Mouse (Mus musculus): ENCODE data around the gene Ndufb6. TPM values are rescaled to one million over a fixed set of nuclear protein-coding genes. Genes with fewer than 3 reads are reported as not detected.
A peak's percentile ranks its signal among the peaks of the same experiment; 100 is the strongest.

The Ndufb6 gene
- 580 and 597 TPM in 2 replicates for polyA plus RNA-seq (2015; fragmentation: Nextera tagmentation; extraction: Ambion mirVana)

- under 1% methylated on average over 36 of the region's 36 CpGs for WGBS
- peak; percentile 97 for ATAC-seq (replicated peaks; ENCODE audit: extremely low read depth, insufficient read depth, low FRiP score)
- H3K27me3 ChIP-seq (ENCODE audit: control insufficient read depth, insufficient read depth, low read length), result no peaks in the 10 kb centered on the region
- peak within 1 kb of the TSS; percentile 93 for H3K27ac ChIP-seq (ENCODE audit: low read length)
- H3K36me3 ChIP-seq (ENCODE audit: control insufficient read depth, insufficient read depth), result peaks cover 16% of the 10 kb centered on the region; the same call in 1 of the 2 replicates
- H3K4me1 ChIP-seq (ENCODE audit: control insufficient read depth, insufficient read depth, low read length), result peaks cover 12% of the 10 kb centered on the region
- H3K4me3 ChIP-seq (ENCODE audit: low read length), result peak within 1 kb of the TSS; percentile 99
- H3K9me3 ChIP-seq (replicated peaks; ENCODE audit: control insufficient read depth, low read length), result no peaks in the 10 kb centered on the region
- peak within 1 kb of the TSS; percentile 98 for H3K9ac ChIP-seq (ENCODE audit: low read length)
- peak within 1 kb of the TSS; percentile 78 for H3K4me2 ChIP-seq (ENCODE audit: low read depth, low read length)
Observed at GRCm38 (mm10) chr4:40279276-40279900, at the start of gene Ndufb6. TSS of gene Ndufb6 (minus strand) at chr4:40279421.

DNA sequence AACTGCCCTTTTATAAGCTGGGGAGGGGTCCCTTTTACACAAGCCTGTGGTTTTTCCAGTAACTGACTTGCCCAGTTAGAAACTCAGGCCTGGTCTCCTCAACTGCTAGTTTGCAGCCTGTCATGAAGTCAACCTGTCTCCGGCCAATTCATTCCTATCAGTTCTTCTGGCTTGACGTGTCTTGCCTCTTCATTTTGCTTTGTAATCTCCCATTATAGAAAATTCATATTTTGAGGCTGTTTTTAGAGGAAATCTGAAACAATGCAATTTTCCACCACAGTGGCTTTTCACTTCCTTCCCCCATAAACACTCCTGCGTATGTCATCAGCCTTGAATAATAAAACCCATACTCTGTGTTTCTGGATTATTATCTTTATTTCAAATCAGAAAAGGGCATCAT is 47.9 kb upstream of the Ndufb6 start:
- H3K27me3 ChIP-seq (ENCODE audit: control insufficient read depth, insufficient read depth, low read length), result no peaks in the 10 kb centered on the region
- no peak for ATAC-seq (replicated peaks; ENCODE audit: extremely low read depth, insufficient read depth, low FRiP score)
- 68% methylated on average over 3 of the region's 3 CpGs for WGBS
- H3K36me3 ChIP-seq (ENCODE audit: control insufficient read depth, insufficient read depth), result no peaks in the 10 kb centered on the region
- H3K4me2 ChIP-seq (ENCODE audit: low read depth, low read length), result no peak overlapping the region
- no peaks in the 10 kb centered on the region for H3K9me3 ChIP-seq (replicated peaks; ENCODE audit: control insufficient read depth, low read length)
- no peak overlapping the region for H3K27ac ChIP-seq (ENCODE audit: low read length)
- no peak overlapping the region for H3K9ac ChIP-seq (ENCODE audit: low read length)
- H3K4me1 ChIP-seq (ENCODE audit: control insufficient read depth, insufficient read depth, low read length), result peaks cover 9% of the 10 kb centered on the region
- H3K4me3 ChIP-seq (ENCODE audit: low read length), result no peak overlapping the region

GRCm38 (mm10) chr4:40324620-40325019 is 45.4 kb upstream of the Ndufb6 start:
- H3K27me3 ChIP-seq (ENCODE audit: control insufficient read depth, insufficient read depth, low read length), result no peaks in the 10 kb centered on the region
- H3K4me3 ChIP-seq (ENCODE audit: low read length), result no peak overlapping the region
- no peak overlapping the region for H3K4me2 ChIP-seq (ENCODE audit: low read depth, low read length)
- WGBS, result 75% methylated on average over 7 of the region's 7 CpGs
- no peak for ATAC-seq (replicated peaks; ENCODE audit: extremely low read depth, insufficient read depth, low FRiP score)
- H3K4me1 ChIP-seq (ENCODE audit: control insufficient read depth, insufficient read depth, low read length), result peaks cover 4% of the 10 kb centered on the region; the same call in 1 of the 2 replicates
- no peaks in the 10 kb centered on the region for H3K9me3 ChIP-seq (replicated peaks; ENCODE audit: control insufficient read depth, low read length)
- no peak overlapping the region for H3K9ac ChIP-seq (ENCODE audit: low read length)
- H3K36me3 ChIP-seq (ENCODE audit: control insufficient read depth, insufficient read depth), result no peaks in the 10 kb centered on the region
- no peak overlapping the region for H3K27ac ChIP-seq (ENCODE audit: low read length)

- no peak for ATAC-seq (replicated peaks; ENCODE audit: extremely low read depth, insufficient read depth, low FRiP score)
- no peaks in the 10 kb centered on the region for H3K36me3 ChIP-seq (ENCODE audit: control insufficient read depth, insufficient read depth)
- H3K9me3 ChIP-seq (replicated peaks; ENCODE audit: control insufficient read depth, low read length), result no peaks in the 10 kb centered on the region
- H3K27ac ChIP-seq (ENCODE audit: low read length), result no peak overlapping the region
- no peak overlapping the region for H3K4me3 ChIP-seq (ENCODE audit: low read length)
- 73% methylated on average over 3 of the region's 3 CpGs for WGBS
- no peak overlapping the region for H3K9ac ChIP-seq (ENCODE audit: low read length)
- no peaks in the 10 kb centered on the region for H3K4me1 ChIP-seq (ENCODE audit: control insufficient read depth, insufficient read depth, low read length)
- no peak overlapping the region for H3K4me2 ChIP-seq (ENCODE audit: low read depth, low read length)
- H3K27me3 ChIP-seq (ENCODE audit: control insufficient read depth, insufficient read depth, low read length), result no peaks in the 10 kb centered on the region
Observed at GRCm38 (mm10) chr4:40317404-40317803, 38.2 kb upstream of the Ndufb6 start.

DNA sequence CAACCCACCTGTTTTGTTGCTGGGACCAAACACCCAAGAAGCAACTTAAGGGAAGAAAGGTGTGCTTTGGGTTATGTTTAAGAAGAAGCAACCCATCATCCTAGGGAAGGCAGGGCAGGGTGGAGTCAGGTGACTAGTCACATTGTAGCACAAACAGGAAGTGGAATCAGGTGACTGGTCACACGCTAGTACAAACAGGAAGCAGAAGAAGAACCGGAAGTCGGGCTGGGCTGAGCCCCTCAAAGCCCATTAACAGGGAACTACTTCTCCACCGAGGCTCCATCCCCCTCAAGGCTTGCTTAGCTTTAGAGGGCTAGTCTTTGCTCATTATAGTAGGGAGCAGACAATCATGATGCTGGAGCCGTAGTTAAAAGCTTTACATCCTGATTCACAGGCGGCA is 33.8 kb upstream of the Ndufb6 start:
- H3K27me3 ChIP-seq (ENCODE audit: control insufficient read depth, insufficient read depth, low read length), result no peaks in the 10 kb centered on the region
- H3K27ac ChIP-seq (ENCODE audit: low read length), result no peak overlapping the region
- no peak overlapping the region for H3K9ac ChIP-seq (ENCODE audit: low read length)
- H3K36me3 ChIP-seq (ENCODE audit: control insufficient read depth, insufficient read depth), result no peaks in the 10 kb centered on the region
- H3K9me3 ChIP-seq (replicated peaks; ENCODE audit: control insufficient read depth, low read length), result no peaks in the 10 kb centered on the region
- H3K4me1 ChIP-seq (ENCODE audit: control insufficient read depth, insufficient read depth, low read length), result no peaks in the 10 kb centered on the region
- ATAC-seq (replicated peaks; ENCODE audit: extremely low read depth, insufficient read depth, low FRiP score), result no peak
- no peak overlapping the region for H3K4me2 ChIP-seq (ENCODE audit: low read depth, low read length)
- H3K4me3 ChIP-seq (ENCODE audit: low read length), result no peak overlapping the region
- 65% methylated on average over 6 of the region's 6 CpGs for WGBS

DNA sequence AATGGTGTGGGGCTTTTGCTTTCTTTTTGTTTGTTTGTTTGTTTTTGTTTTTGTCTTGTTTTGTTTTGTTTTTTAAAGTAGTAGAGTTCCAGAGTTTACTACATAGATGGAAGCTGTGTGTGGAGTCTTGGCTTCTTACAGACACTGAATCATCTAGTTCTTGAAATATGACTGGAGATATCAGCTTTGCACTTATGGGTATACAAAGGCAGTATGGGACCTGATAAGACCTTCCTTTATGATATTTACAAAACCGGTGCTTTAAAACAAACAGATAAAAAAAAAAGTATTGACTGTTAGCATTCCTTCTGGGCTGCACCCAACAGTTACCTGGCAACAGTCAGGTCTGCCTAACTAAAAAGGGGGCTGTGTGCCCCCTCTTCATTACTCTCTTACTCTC is 33.0 kb upstream of the Ndufb6 start:
- Histone ChIP-seq H3K4me2 (ENCODE audit: low read depth, low read length) (no peak overlapping the region), H3K27me3 (ENCODE audit: control insufficient read depth, insufficient read depth, low read length) (no peaks in the 10 kb centered on the region), H3K4me3 (ENCODE audit: low read length) (no peak overlapping the region), H3K9ac (ENCODE audit: low read length) (no peak overlapping the region), H3K4me1 (ENCODE audit: control insufficient read depth, insufficient read depth, low read length) (no peaks in the 10 kb centered on the region), H3K9me3 (replicated peaks; ENCODE audit: control insufficient read depth, low read length) (no peaks in the 10 kb centered on the region), H3K27ac (ENCODE audit: low read length) (no peak overlapping the region), H3K36me3 (ENCODE audit: control insufficient read depth, insufficient read depth) (no peaks in the 10 kb centered on the region)
- 67% methylated on average over 1 of the region's 1 CpGs for whole genome bisulfite sequencing
- ATAC-seq (replicated peaks; ENCODE audit: extremely low read depth, insufficient read depth, low FRiP score), result no peak

- no peaks in the 10 kb centered on the region for H3K36me3 ChIP-seq (ENCODE audit: control insufficient read depth, insufficient read depth)
- H3K9ac ChIP-seq (ENCODE audit: low read length), result no peak overlapping the region
- no peaks in the 10 kb centered on the region for H3K27me3 ChIP-seq (ENCODE audit: control insufficient read depth, insufficient read depth, low read length)
- H3K4me1 ChIP-seq (ENCODE audit: control insufficient read depth, insufficient read depth, low read length), result no peaks in the 10 kb centered on the region
- no peak overlapping the region for H3K4me2 ChIP-seq (ENCODE audit: low read depth, low read length)
- no peak overlapping the region for H3K4me3 ChIP-seq (ENCODE audit: low read length)
- 71% methylated on average over 11 of the region's 11 CpGs for WGBS
- ATAC-seq (replicated peaks; ENCODE audit: extremely low read depth, insufficient read depth, low FRiP score), result no peak
- no peaks in the 10 kb centered on the region for H3K9me3 ChIP-seq (replicated peaks; ENCODE audit: control insufficient read depth, low read length)
- H3K27ac ChIP-seq (ENCODE audit: low read length), result no peak overlapping the region
Observed at GRCm38 (mm10) chr4:40310796-40311383, 31.7 kb upstream of the Ndufb6 start.

- ATAC-seq (replicated peaks; ENCODE audit: extremely low read depth, insufficient read depth, low FRiP score), result no peak
- Histone ChIP-seq H3K9me3 (replicated peaks; ENCODE audit: control insufficient read depth, low read length) (no peaks in the 10 kb centered on the region), H3K4me1 (ENCODE audit: control insufficient read depth, insufficient read depth, low read length) (no peaks in the 10 kb centered on the region)
Observed at GRCm38 (mm10) chr4:40309682-40310081, 30.5 kb upstream of the Ndufb6 start.

DNA sequence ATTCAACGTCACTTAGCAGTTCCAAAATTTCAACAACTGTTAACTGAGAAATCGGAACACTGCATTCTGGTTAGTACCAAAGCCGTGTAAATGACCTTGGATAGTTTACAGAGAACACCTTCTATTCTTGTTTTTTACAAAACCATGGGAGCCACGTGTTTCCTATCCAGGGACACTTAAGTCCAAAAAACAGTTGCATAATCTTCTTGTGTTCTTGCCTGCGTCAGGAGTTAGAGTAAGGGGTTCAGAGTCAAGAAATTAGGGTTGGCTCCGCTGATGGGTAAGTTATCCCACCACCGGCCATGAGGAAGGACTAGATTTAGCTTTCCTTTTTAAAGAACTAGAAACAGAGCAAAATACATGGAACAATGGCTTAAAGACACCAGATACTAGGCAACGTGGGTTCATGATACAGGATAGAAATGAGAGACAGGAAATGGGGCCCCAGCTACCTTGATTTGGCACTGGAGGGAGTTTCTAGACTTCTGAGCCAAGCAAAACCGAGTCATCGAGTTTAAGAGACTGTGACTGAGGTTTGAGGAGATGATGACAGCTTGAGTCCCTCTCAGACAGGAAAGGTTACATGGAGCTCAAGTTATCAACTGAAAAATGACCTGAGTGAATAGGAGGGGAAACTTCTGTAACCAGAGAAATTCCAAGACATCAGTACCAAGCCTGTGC is 23.4 kb upstream of the Ndufb6 start:
- no peak for ATAC-seq (replicated peaks; ENCODE audit: extremely low read depth, insufficient read depth, low FRiP score)
- no peak overlapping the region for H3K9ac ChIP-seq (ENCODE audit: low read length)
- peaks cover 4% of the 10 kb centered on the region for H3K4me1 ChIP-seq (ENCODE audit: control insufficient read depth, insufficient read depth, low read length)
- no peak overlapping the region for H3K4me2 ChIP-seq (ENCODE audit: low read depth, low read length)
- no peak overlapping the region for H3K27ac ChIP-seq (ENCODE audit: low read length)
- H3K36me3 ChIP-seq (ENCODE audit: control insufficient read depth, insufficient read depth), result no peaks in the 10 kb centered on the region
- no peaks in the 10 kb centered on the region for H3K9me3 ChIP-seq (replicated peaks; ENCODE audit: control insufficient read depth, low read length)
- 53% methylated on average over 10 of the region's 10 CpGs for WGBS
- H3K4me3 ChIP-seq (ENCODE audit: low read length), result no peak overlapping the region
- H3K27me3 ChIP-seq (ENCODE audit: control insufficient read depth, insufficient read depth, low read length), result no peaks in the 10 kb centered on the region

More at GRCm38 (mm10) chr4:40309682-40310081, 30.5 kb upstream of the Ndufb6 start:
- no peaks in the 10 kb centered on the region for H3K27me3 ChIP-seq (ENCODE audit: control insufficient read depth, insufficient read depth, low read length)
- H3K36me3 ChIP-seq (ENCODE audit: control insufficient read depth, insufficient read depth), result no peaks in the 10 kb centered on the region
- no peak overlapping the region for H3K4me3 ChIP-seq (ENCODE audit: low read length)
- H3K27ac ChIP-seq (ENCODE audit: low read length), result no peak overlapping the region
- H3K4me2 ChIP-seq (ENCODE audit: low read depth, low read length), result no peak overlapping the region
- no peak overlapping the region for H3K9ac ChIP-seq (ENCODE audit: low read length)
